Mouse (Mus musculus) ES-E14 (cell line): ENCODE results near the gene Txndc2.

Source experiments
- CHD2 ChIP-seq: IDR thresholded peaks from 2 replicates; pipeline ENCODE4 v1.6.1; 2014; ENCODE audit warnings: mild to moderate bottlenecking, low read depth, low read length, inconsistent platforms
- ZNF384 ChIP-seq: IDR thresholded peaks from 2 replicates; pipeline ENCODE4 v1.6.1; 2012; ENCODE audit warnings: low read depth, low read length, inconsistent platforms

DNA sequence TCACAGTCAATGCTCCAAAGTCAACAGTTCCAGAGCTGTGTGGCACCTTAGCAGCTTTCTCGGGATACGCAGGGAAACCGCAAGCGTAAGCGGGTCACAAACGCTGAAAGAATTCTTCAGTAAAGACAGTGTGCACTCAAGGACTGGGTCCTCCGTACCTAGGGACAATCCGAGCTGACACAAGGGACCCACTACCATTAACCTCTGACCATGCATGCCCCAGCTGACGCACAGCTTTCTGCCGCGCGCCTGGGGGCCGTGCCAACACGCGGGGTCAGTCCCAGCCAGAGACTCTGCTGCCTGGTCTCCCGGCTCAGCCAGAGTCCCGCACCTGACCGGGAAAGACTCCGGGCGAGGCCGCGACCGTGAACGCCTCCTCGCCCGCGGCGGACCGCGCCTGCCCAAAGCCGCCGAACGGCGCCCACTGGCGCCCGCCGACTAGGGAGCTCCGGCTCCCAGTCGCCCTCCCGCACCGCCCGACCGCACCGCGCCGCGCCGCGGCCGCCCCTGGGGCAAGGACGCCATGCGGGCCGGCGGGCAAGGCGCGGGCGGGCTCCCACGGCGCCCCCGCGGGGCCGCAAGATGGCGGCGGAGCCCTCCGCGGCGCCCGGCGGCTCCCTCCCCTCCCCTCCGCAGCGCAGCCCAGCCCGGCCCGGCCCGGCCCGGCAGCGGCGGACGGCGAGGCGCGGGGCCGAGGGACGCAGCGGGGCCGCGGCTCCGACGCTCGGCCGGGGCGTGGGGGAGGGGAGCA lies 29.4 kb downstream of the Txndc2 start:
- TF ChIP-seq ZNF384 (no peak), CHD2 (no peak)
